Mouse (Mus musculus): ENCODE measurements around the gene Arhgap18. TPM values are rescaled to one million over a fixed set of nuclear protein-coding genes. Genes with fewer than 3 reads are reported as not detected.

The Arhgap18 gene
- polyA plus RNA-seq, 1 experiment from 2014 or later = 10.0 TPM

DNA sequence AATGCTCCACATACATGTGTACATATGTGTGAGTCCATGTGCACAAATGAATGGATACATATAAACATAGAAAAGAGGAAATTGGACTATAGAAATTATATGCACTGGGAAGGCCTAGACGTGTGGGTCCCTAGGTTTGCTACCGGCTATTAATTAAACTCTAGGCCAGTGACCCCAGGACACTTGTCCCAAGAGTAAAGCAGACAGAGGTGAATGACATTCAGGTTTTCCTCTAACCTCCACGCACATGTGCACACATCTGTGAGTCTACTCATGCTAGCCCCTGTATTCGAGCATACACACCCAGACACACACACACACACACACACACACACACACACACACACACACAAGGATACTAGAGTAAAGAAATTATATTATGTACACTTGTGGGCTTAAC, 104.4 kb downstream of the Arhgap18 start:
- H3K27me3 ChIP-seq (ENCODE audit: insufficient read depth, poor library complexity, severe bottlenecking) = no peaks in the 10 kb centered on the region
- no peaks in the 10 kb centered on the region for H3K36me3 ChIP-seq
- H3K9me3 ChIP-seq = no peaks in the 10 kb centered on the region
- no peak overlapping the region for H3K27ac ChIP-seq
- WGBS = 88% methylated on average over 4 of the region's 4 CpGs
- DNase-seq (ENCODE audit: low spot score) = no peak
- no peak overlapping the region for H3K4me3 ChIP-seq
- H3K4me1 ChIP-seq (replicated peaks) = no peaks in the 10 kb centered on the region

GRCm38 (mm10) chr10:26858537-26858936, 105.3 kb downstream of the Arhgap18 start:
- WGBS = 90% methylated on average over 4 of the region's 4 CpGs

GRCm38 (mm10) chr10:26861231-26861630, 108.0 kb downstream of the Arhgap18 start:
- no peak for DNase-seq (ENCODE audit: low spot score)
- H3K36me3 ChIP-seq = no peaks in the 10 kb centered on the region
- H3K9me3 ChIP-seq = no peaks in the 10 kb centered on the region
- no peak overlapping the region for H3K27ac ChIP-seq
- H3K4me1 ChIP-seq (replicated peaks) = no peaks in the 10 kb centered on the region
- no peaks in the 10 kb centered on the region for H3K27me3 ChIP-seq (ENCODE audit: insufficient read depth, poor library complexity, severe bottlenecking)
- H3K4me3 ChIP-seq = no peak overlapping the region

More at GRCm38 (mm10) chr10:26858537-26858936, 105.3 kb downstream of the Arhgap18 start:
- Histone ChIP-seq H3K9me3 (no peaks in the 10 kb centered on the region), H3K27me3 (ENCODE audit: insufficient read depth, poor library complexity, severe bottlenecking) (no peaks in the 10 kb centered on the region), H3K4me1 (replicated peaks) (no peaks in the 10 kb centered on the region), H3K36me3 (no peaks in the 10 kb centered on the region), H3K27ac (no peak overlapping the region), H3K4me3 (no peak overlapping the region)
- DNase-seq (ENCODE audit: low spot score) = no peak

- Histone ChIP-seq H3K27ac (no peak overlapping the region), H3K4me1 (replicated peaks) (no peaks in the 10 kb centered on the region), H3K36me3 (no peaks in the 10 kb centered on the region), H3K27me3 (ENCODE audit: insufficient read depth, poor library complexity, severe bottlenecking) (no peaks in the 10 kb centered on the region), H3K4me3 (no peak overlapping the region), H3K9me3 (no peaks in the 10 kb centered on the region)
- 91% methylated on average over 4 of the region's 4 CpGs for WGBS
- no peak for DNase-seq (ENCODE audit: low spot score)
Measured at GRCm38 (mm10) chr10:26862207-26862606, 109.0 kb downstream of the Arhgap18 start.

GRCm38 (mm10) chr10:26863982-26864381, 110.8 kb downstream of the Arhgap18 start:
- Histone ChIP-seq H3K4me1 (replicated peaks) (no peaks in the 10 kb centered on the region), H3K27me3 (ENCODE audit: insufficient read depth, poor library complexity, severe bottlenecking) (no peaks in the 10 kb centered on the region), H3K36me3 (no peaks in the 10 kb centered on the region), H3K27ac (no peak overlapping the region), H3K4me3 (no peak overlapping the region), H3K9me3 (no peaks in the 10 kb centered on the region)
- no peak for DNase-seq (ENCODE audit: low spot score)
- 83% methylated on average over 1 of the region's 1 CpGs for WGBS

DNA sequence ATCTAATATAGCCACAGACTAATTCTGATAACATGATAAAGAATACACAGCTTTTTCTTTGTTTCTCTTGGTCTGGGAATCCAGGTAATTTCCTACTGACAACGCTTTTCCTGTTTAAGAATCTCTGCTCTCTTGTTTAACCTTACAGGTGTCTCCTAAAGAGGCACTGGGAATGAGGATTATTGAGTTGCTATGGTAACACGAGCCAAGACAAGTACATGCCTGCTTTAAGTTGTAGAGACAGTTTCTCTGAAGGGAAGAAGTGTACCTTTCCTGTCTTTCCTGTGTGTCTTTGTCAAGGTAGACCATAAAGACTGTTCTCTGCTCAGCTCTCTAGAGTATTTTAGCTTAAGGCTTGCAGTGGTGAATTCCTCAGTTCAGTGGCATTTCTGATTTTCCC, 117.6 kb downstream of the Arhgap18 start:
- no peak for DNase-seq (ENCODE audit: low spot score)
- H3K4me1 ChIP-seq (replicated peaks) = no peaks in the 10 kb centered on the region
- no peak overlapping the region for H3K4me3 ChIP-seq
- 66% methylated on average over 2 of the region's 2 CpGs for WGBS
- H3K36me3 ChIP-seq = no peaks in the 10 kb centered on the region
- H3K27ac ChIP-seq = no peak overlapping the region
- no peaks in the 10 kb centered on the region for H3K27me3 ChIP-seq (ENCODE audit: insufficient read depth, poor library complexity, severe bottlenecking)
- no peaks in the 10 kb centered on the region for H3K9me3 ChIP-seq

DNA sequence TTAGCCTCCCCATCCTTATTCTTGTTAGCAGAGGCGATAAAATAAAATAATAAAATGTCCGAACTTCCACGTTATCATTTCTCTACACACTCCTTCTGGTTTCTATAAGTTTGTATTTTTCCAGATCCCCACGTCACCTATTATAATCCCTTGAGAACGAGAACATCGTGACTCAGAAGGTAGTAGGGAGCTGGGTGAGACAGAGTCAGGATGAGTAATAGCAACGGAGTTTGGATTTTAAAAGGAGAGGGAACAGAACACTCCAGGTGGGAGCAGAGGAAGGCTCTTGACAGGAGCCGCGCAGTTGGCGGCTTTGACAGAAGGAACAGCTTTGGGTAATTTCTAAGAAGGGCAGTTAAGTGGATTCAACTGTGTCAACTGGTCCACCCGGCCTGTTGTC, 124.1 kb downstream of the Arhgap18 start:
- Histone ChIP-seq H3K36me3 (no peaks in the 10 kb centered on the region), H3K4me1 (replicated peaks) (no peaks in the 10 kb centered on the region), H3K27me3 (ENCODE audit: insufficient read depth, poor library complexity, severe bottlenecking) (no peaks in the 10 kb centered on the region), H3K9me3 (no peaks in the 10 kb centered on the region), H3K4me3 (no peak overlapping the region), H3K27ac (no peak overlapping the region)
- no peak for DNase-seq (ENCODE audit: low spot score)
- WGBS = 83% methylated on average over 11 of the region's 11 CpGs

GRCm38 (mm10) chr10:26878924-26879600, 125.8 kb downstream of the Arhgap18 start:
- Histone ChIP-seq H3K27me3 (ENCODE audit: insufficient read depth, poor library complexity, severe bottlenecking) (no peaks in the 10 kb centered on the region), H3K9me3 (no peaks in the 10 kb centered on the region), H3K4me1 (replicated peaks) (no peaks in the 10 kb centered on the region), H3K4me3 (no peak overlapping the region), H3K36me3 (no peaks in the 10 kb centered on the region), H3K27ac (no peak overlapping the region)
- no peak for DNase-seq (ENCODE audit: low spot score)
- 86% methylated on average over 9 of the region's 9 CpGs for WGBS

DNA sequence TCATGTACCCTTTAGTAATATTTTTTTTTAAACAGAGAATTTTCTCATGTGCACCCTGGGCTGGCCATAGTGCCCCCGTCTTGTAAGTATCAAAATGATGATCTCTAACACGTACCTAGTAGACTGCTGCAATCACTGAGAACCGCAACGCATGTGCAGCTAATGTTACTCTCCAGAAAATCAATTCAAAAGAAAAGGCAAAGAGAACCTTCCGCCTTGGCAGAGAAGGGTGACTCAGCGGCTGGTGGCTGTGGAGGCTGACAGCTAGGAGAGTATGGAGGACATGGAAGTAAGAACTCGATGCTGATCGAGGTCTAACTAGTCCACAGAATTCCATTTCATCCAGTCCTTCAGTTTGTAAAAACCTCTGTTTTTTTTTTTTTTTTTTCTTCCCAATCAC, 131.7 kb downstream of the Arhgap18 start:
- H3K9me3 ChIP-seq = no peaks in the 10 kb centered on the region
- no peaks in the 10 kb centered on the region for H3K36me3 ChIP-seq
- DNase-seq (ENCODE audit: low spot score) = no peak
- no peak overlapping the region for H3K4me3 ChIP-seq
- peaks cover 3% of the 10 kb centered on the region; the same call in 1 of the 2 replicates for H3K4me1 ChIP-seq (replicated peaks)
- WGBS = 80% methylated on average over 8 of the region's 8 CpGs
- no peaks in the 10 kb centered on the region for H3K27me3 ChIP-seq (ENCODE audit: insufficient read depth, poor library complexity, severe bottlenecking)
- no peak overlapping the region for H3K27ac ChIP-seq

DNA sequence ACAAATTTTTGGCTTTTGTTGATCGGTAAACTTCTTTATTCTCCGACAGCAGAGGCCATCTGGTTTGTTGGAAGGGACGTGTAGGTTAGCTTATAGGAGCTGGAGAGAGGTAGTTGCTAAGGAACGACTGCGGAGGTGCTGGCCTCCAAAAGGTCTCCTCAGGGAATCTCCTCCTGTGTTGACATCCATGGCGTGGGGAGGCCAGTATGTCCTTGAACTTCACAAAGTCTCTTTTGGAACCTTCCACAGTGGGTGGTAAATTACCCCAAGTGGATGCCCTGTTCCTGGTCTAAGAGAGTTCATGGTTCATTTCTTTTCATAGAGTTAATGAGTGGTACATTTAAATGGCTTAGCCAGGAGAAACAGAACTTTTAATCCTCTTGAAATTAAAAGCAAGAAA, 136.0 kb downstream of the Arhgap18 start:
- WGBS = 30% methylated on average over 6 of the region's 6 CpGs
- Histone ChIP-seq H3K4me1 (replicated peaks) (peaks cover 3% of the 10 kb centered on the region; the same call in 1 of the 2 replicates), H3K9me3 (no peaks in the 10 kb centered on the region), H3K27ac (no peak overlapping the region), H3K36me3 (no peaks in the 10 kb centered on the region), H3K27me3 (ENCODE audit: insufficient read depth, poor library complexity, severe bottlenecking) (no peaks in the 10 kb centered on the region), H3K4me3 (no peak overlapping the region)
- no peak for DNase-seq (ENCODE audit: low spot score)

DNA sequence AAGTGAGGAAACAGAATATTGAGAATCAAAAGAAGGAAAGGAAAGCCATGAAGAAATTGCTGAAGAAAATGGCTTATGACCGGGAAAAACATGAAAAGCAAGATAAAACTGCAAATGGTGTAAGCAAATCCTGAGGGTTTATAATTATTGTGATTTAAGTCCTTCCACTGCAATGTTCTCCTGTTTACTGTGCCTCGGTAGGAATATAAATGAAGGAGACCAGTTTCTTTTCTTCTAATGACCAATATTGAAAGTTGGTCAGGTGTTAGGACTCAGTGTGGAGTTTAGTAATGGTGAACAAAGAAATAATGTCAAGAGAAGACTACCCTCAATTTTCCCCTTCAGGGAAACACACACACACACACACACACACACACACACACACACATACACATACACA, 136.5 kb downstream of the Arhgap18 start:
- no peak for DNase-seq (ENCODE audit: low spot score)

DNA sequence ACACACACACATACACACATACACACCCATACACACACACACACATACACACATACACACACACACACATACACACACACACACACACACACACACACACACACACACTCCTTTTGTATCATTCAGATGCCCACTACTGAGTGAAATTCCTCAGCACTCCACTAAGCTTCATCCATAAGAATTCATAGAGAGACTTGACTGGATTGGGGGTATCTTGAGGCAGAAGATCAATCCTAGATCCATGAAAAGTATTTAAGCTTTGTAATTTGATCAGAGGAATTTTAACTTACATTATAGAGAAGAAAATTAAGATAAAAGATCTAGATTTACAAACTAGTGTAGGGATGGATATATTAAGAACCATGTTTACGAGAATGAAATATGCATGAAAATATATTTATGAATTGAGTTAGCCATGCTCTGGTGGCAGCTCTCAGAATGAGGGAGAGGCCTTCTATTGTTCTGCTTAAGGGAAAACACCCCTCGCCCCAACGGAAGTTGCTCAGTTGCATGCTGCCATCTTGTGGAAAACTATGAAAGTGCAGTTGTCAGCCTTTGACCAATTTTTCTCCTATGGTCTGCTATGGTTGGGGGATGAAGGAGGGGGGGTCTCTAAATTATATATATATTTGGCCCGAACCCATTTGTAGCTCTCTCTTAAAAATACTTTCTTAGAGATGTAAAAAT, 137.2 kb downstream of the Arhgap18 start:
- no peaks in the 10 kb centered on the region for H3K36me3 ChIP-seq
- peaks cover 3% of the 10 kb centered on the region; the same call in 1 of the 2 replicates for H3K4me1 ChIP-seq (replicated peaks)
- H3K27ac ChIP-seq = peak overlapping the region; percentile 66
- no peaks in the 10 kb centered on the region for H3K9me3 ChIP-seq
- DNase-seq (ENCODE audit: low spot score) = peak; percentile 71
- WGBS = 4% methylated on average over 4 of the region's 4 CpGs
- no peaks in the 10 kb centered on the region for H3K27me3 ChIP-seq (ENCODE audit: insufficient read depth, poor library complexity, severe bottlenecking)
- no peak overlapping the region for H3K4me3 ChIP-seq

More for the DNA sequence above, 136.5 kb downstream of the Arhgap18 start:
- Histone ChIP-seq H3K27me3 (ENCODE audit: insufficient read depth, poor library complexity, severe bottlenecking) (no peaks in the 10 kb centered on the region), H3K27ac (no peak overlapping the region), H3K36me3 (no peaks in the 10 kb centered on the region), H3K4me3 (no peak overlapping the region), H3K4me1 (replicated peaks) (peaks cover 3% of the 10 kb centered on the region; the same call in 1 of the 2 replicates), H3K9me3 (no peaks in the 10 kb centered on the region)
- WGBS = 85% methylated on average over 2 of the region's 2 CpGs

DNA sequence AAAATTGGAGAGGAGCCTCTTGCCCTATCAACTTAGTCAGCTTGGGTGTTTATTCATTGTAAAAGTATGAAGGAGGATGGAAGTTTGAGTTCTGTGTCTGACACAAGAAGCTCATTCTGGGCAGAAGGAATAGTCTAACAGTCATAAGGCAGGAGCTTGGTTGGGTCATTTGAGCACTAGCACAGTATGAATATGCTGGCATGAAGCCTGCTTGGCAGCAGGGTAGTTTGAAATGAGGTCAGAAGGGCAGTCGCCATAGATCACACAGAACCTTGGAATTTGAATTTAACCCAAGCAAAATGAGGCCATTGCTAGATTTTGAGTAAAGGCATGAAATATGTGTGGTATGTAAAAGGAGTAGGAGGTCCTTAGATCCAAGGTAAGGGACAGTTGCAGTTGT, 139.9 kb downstream of the Arhgap18 start:
- 88% methylated on average over 1 of the region's 1 CpGs for WGBS
- no peak for DNase-seq (ENCODE audit: low spot score)
- Histone ChIP-seq H3K27me3 (ENCODE audit: insufficient read depth, poor library complexity, severe bottlenecking) (no peaks in the 10 kb centered on the region), H3K4me1 (replicated peaks) (peaks cover 3% of the 10 kb centered on the region; the same call in 1 of the 2 replicates), H3K9me3 (no peaks in the 10 kb centered on the region), H3K4me3 (no peak overlapping the region), H3K36me3 (no peaks in the 10 kb centered on the region), H3K27ac (no peak overlapping the region)

Measured in hindbrain, embryonic 10.5 days (tissue).